Mouse (Mus musculus) liver, embryonic 12.5 days (tissue): Measurements from ENCODE around the gene Akr1b3. TPM values are rescaled to one million over a fixed set of nuclear protein-coding genes. Genes with fewer than 3 reads are reported as not detected.
A peak's percentile ranks its signal among the peaks of the same experiment; 100 is the strongest.

ENCODE experiments used
- ATAC-seq: fragments of 200-750 bp; cut with Nextera tagmentation; 2 replicates; pipeline ENCODE4 v1.8.0; 2017; ENCODE audit warnings: moderate number of reproducible peaks, mild to moderate bottlenecking, moderate library complexity
- H3K27ac ChIP-seq: fragments of 300-500 bp; sonication (generic); 2 replicates; pipeline ENCODE4 v1.5.1; 2016; ENCODE audit warnings: mild to moderate bottlenecking
- H3K27me3 ChIP-seq: fragments of 300-500 bp; sonication (generic); replicated peaks from 2 replicates; pipeline ENCODE4 v1.6.1; 2016; ENCODE audit warnings: mild to moderate bottlenecking, moderate library complexity
- H3K36me3 ChIP-seq: fragments of 300-500 bp; sonication (generic); 2 replicates; pipeline ENCODE4 v1.6.1; 2016; ENCODE audit warnings: mild to moderate bottlenecking, moderate library complexity
- H3K4me1 ChIP-seq: fragments of 300-500 bp; sonication (generic); 2 replicates; pipeline ENCODE4 v1.6.1; 2016
- H3K4me2 ChIP-seq: fragments of 300-500 bp; sonication (generic); 2 replicates; pipeline ENCODE4 v1.6.1; 2016; ENCODE audit warnings: mild to moderate bottlenecking, moderate library complexity
- H3K4me3 ChIP-seq: fragments of 300-500 bp; sonication (generic); 2 replicates; pipeline ENCODE4 v1.5.1; 2016; ENCODE audit warnings: mild to moderate bottlenecking, moderate library complexity
- H3K9ac ChIP-seq: fragments of 300-500 bp; sonication (generic); 2 replicates; pipeline ENCODE4 v1.6.1; 2016; ENCODE audit warnings: mild to moderate bottlenecking, moderate library complexity
- H3K9me3 ChIP-seq: fragments of 300-500 bp; sonication (generic); replicated peaks from 2 replicates; pipeline ENCODE4 v1.6.1; 2016; ENCODE audit warnings: mild to moderate bottlenecking, moderate library complexity
- WGBS: fragments of 180-500 bp; shearing (Covaris S2); methylation state at CpG from one replicate; pipeline ENCODE4 v1.1.7; 2016; ENCODE audit not compliant: insufficient replicate concordance; 5-methylcytosine and 5-hydroxymethylcytosine counted together
- polyA plus RNA-seq: library from polyadenylated mRNA; unstranded; fragments of >200 nt; fragmentation: Nextera tagmentation; extraction: Ambion mirVana; gene quantifications from 2 replicates; pipeline ENCODE4 v1.2.1, GENCODE M21; 2016

The Akr1b3 gene
- polyA plus RNA-seq, 1 experiment from 2014 or later, result 85.0 TPM

GRCm38 (mm10) chr6:34318172-34318571 is 894 bp upstream of the Akr1b3 start:
- Histone ChIP-seq H3K27ac (no peak overlapping the region), H3K4me3 (peak overlapping the region; percentile 75)

GRCm38 (mm10) chr6:34313921-34314320 is 3.4 kb downstream of the Akr1b3 start:
- Histone ChIP-seq H3K4me2 (no peak overlapping the region), H3K36me3 (peaks cover 35% of the 10 kb centered on the region), H3K4me1 (peaks cover 17% of the 10 kb centered on the region), H3K4me3 (no peak overlapping the region), H3K27ac (no peak overlapping the region), H3K9me3 (no peaks in the 10 kb centered on the region), H3K9ac (no peak overlapping the region), H3K27me3 (no peaks in the 10 kb centered on the region)
- ATAC-seq, result no peak
- 81% methylated on average over 2 of the region's 2 CpGs for WGBS

More at GRCm38 (mm10) chr6:34318172-34318571, 894 bp upstream of the Akr1b3 start:
- Histone ChIP-seq H3K4me2 (peak overlapping the region; percentile 90), H3K9ac (peak overlapping the region; percentile 50; the same call in 1 of the 2 replicates), H3K4me1 (peaks cover 17% of the 10 kb centered on the region), H3K27me3 (no peaks in the 10 kb centered on the region), H3K36me3 (no peaks in the 10 kb centered on the region), H3K9me3 (no peaks in the 10 kb centered on the region; the same call in 1 of the 2 replicates)
- 45% methylated on average over 5 of the region's 5 CpGs for WGBS
- no peak for ATAC-seq

GRCm38 (mm10) chr6:34313386-34313785 is 3.9 kb downstream of the Akr1b3 start:
- Histone ChIP-seq H3K9ac (no peak overlapping the region), H3K4me2 (no peak overlapping the region), H3K27ac (no peak overlapping the region), H3K36me3 (peaks cover 40% of the 10 kb centered on the region), H3K4me3 (no peak overlapping the region), H3K9me3 (no peaks in the 10 kb centered on the region), H3K4me1 (peaks cover 17% of the 10 kb centered on the region), H3K27me3 (no peaks in the 10 kb centered on the region)
- 85% methylated on average over 9 of the region's 9 CpGs for WGBS
- ATAC-seq, result no peak

- Histone ChIP-seq H3K4me2 (no peak overlapping the region), H3K9me3 (no peaks in the 10 kb centered on the region), H3K27me3 (no peaks in the 10 kb centered on the region), H3K27ac (no peak overlapping the region), H3K9ac (no peak overlapping the region), H3K4me3 (no peak overlapping the region), H3K36me3 (peaks cover 59% of the 10 kb centered on the region), H3K4me1 (no peaks in the 10 kb centered on the region)
- WGBS, result 83% methylated on average over 11 of the region's 11 CpGs
- no peak for ATAC-seq
These were observed 7.2 kb downstream of the Akr1b3 start for GRCm38 (mm10) chr6:34310023-34310595.

GRCm38 (mm10) chr6:34309526-34309925 is 7.8 kb downstream of the Akr1b3 start:
- H3K27ac ChIP-seq, result no peak overlapping the region
- WGBS, result 78% methylated on average over 6 of the region's 6 CpGs
- no peak overlapping the region for H3K9ac ChIP-seq
- H3K27me3 ChIP-seq, result no peaks in the 10 kb centered on the region
- no peaks in the 10 kb centered on the region; the same call in 1 of the 2 replicates for H3K4me1 ChIP-seq
- H3K4me2 ChIP-seq, result no peak overlapping the region
- ATAC-seq, result no peak
- H3K36me3 ChIP-seq, result peaks cover 65% of the 10 kb centered on the region
- H3K4me3 ChIP-seq, result no peak overlapping the region
- no peaks in the 10 kb centered on the region for H3K9me3 ChIP-seq

- Histone ChIP-seq H3K27ac (no peak overlapping the region), H3K4me2 (no peak overlapping the region), H3K27me3 (no peaks in the 10 kb centered on the region), H3K4me3 (no peak overlapping the region), H3K36me3 (peaks cover 60% of the 10 kb centered on the region), H3K9me3 (no peaks in the 10 kb centered on the region), H3K4me1 (no peaks in the 10 kb centered on the region; the same call in 1 of the 2 replicates), H3K9ac (no peak overlapping the region)
- 86% methylated on average over 6 of the region's 6 CpGs for WGBS
- ATAC-seq, result no peak
These were observed 10.5 kb downstream of the Akr1b3 start for GRCm38 (mm10) chr6:34306797-34307196.

- Histone ChIP-seq H3K4me3 (no peak overlapping the region), H3K9me3 (no peaks in the 10 kb centered on the region), H3K27me3 (no peaks in the 10 kb centered on the region), H3K4me2 (no peak overlapping the region), H3K36me3 (peaks cover 40% of the 10 kb centered on the region), H3K27ac (no peak overlapping the region), H3K9ac (no peak overlapping the region), H3K4me1 (no peaks in the 10 kb centered on the region; the same call in 1 of the 2 replicates)
- 57% methylated on average over 10 of the region's 10 CpGs for WGBS
- ATAC-seq, result no peak
These were observed 12.5 kb downstream of the Akr1b3 start for GRCm38 (mm10) chr6:34304675-34305241.

- no peaks in the 10 kb centered on the region for H3K36me3 ChIP-seq
- H3K4me2 ChIP-seq, result no peak overlapping the region
- no peak overlapping the region for H3K9ac ChIP-seq
- H3K4me3 ChIP-seq, result no peak overlapping the region
- WGBS, result 80% methylated on average over 3 of the region's 3 CpGs
- H3K4me1 ChIP-seq, result no peaks in the 10 kb centered on the region
- ATAC-seq, result no peak
- no peak overlapping the region for H3K27ac ChIP-seq
- no peaks in the 10 kb centered on the region for H3K9me3 ChIP-seq
- no peaks in the 10 kb centered on the region for H3K27me3 ChIP-seq
These were observed 20.2 kb downstream of the Akr1b3 start for GRCm38 (mm10) chr6:34297055-34297454.

GRCm38 (mm10) chr6:34295437-34295836 is 21.8 kb downstream of the Akr1b3 start:
- no peak overlapping the region for H3K27ac ChIP-seq
- WGBS, result 80% methylated on average over 9 of the region's 9 CpGs
- ATAC-seq, result no peak

GRCm38 (mm10) chr6:34292882-34293487 is 24.3 kb downstream of the Akr1b3 start:
- 25% methylated on average over 9 of the region's 9 CpGs for WGBS
- H3K4me1 ChIP-seq, result no peaks in the 10 kb centered on the region
- H3K36me3 ChIP-seq, result no peaks in the 10 kb centered on the region
- H3K4me2 ChIP-seq, result no peak overlapping the region
- no peaks in the 10 kb centered on the region for H3K9me3 ChIP-seq
- no peak overlapping the region for H3K27ac ChIP-seq
- ATAC-seq, result no peak
- no peak overlapping the region for H3K9ac ChIP-seq
- no peak overlapping the region for H3K4me3 ChIP-seq
- H3K27me3 ChIP-seq, result no peaks in the 10 kb centered on the region

More at GRCm38 (mm10) chr6:34295437-34295836, 21.8 kb downstream of the Akr1b3 start:
- Histone ChIP-seq H3K4me2 (no peak overlapping the region), H3K36me3 (no peaks in the 10 kb centered on the region), H3K4me1 (no peaks in the 10 kb centered on the region), H3K27me3 (no peaks in the 10 kb centered on the region), H3K4me3 (no peak overlapping the region), H3K9ac (no peak overlapping the region), H3K9me3 (no peaks in the 10 kb centered on the region)

GRCm38 (mm10) chr6:34292196-34292881 is 24.9 kb downstream of the Akr1b3 start:
- H3K4me2 ChIP-seq, result no peak overlapping the region
- WGBS, result 59% methylated on average over 11 of the region's 11 CpGs

GRCm38 (mm10) chr6:34290681-34291080 is 26.6 kb downstream of the Akr1b3 start:
- ATAC-seq, result no peak
- Histone ChIP-seq H3K9ac (no peak overlapping the region), H3K4me3 (no peak overlapping the region), H3K36me3 (no peaks in the 10 kb centered on the region), H3K4me1 (no peaks in the 10 kb centered on the region), H3K4me2 (no peak overlapping the region), H3K27me3 (no peaks in the 10 kb centered on the region), H3K9me3 (no peaks in the 10 kb centered on the region), H3K27ac (no peak overlapping the region)
- whole genome bisulfite sequencing, result 62% methylated on average over 8 of the region's 8 CpGs

More at GRCm38 (mm10) chr6:34292196-34292881, 24.9 kb downstream of the Akr1b3 start:
- Histone ChIP-seq H3K9ac (no peak overlapping the region), H3K4me1 (no peaks in the 10 kb centered on the region), H3K4me3 (no peak overlapping the region), H3K27ac (no peak overlapping the region), H3K27me3 (no peaks in the 10 kb centered on the region), H3K9me3 (no peaks in the 10 kb centered on the region), H3K36me3 (no peaks in the 10 kb centered on the region)
- no peak for ATAC-seq
